Mouse (Mus musculus): ENCODE results near the gene Skor1. TPM values are rescaled to one million over a fixed set of nuclear protein-coding genes. Genes with fewer than 3 reads are reported as not detected.

Skor1 gene
- total RNA-seq, 2 experiments from 2014 or later = 0.09 to 0.57 TPM

- DNase-seq (ENCODE audit: low spot score in 2 of 2) = no peak
Observed at GRCm38 (mm10) chr9:63150086-63150800, 1.5 kb upstream of the Skor1 start.

GRCm38 (mm10) chr9:63149372-63149766 lies 608 bp upstream of the Skor1 start:
- no peak for DNase-seq (ENCODE audit: low spot score in 2 of 2)

- DNase-seq (ENCODE audit: low spot score in 2 of 2) = no peak
Observed at GRCm38 (mm10) chr9:63147786-63148409, 863 bp downstream of the Skor1 start.

- no peak for DNase-seq (ENCODE audit: low spot score in 2 of 2)
Observed at GRCm38 (mm10) chr9:63147296-63147695, 1.5 kb downstream of the Skor1 start.

- DNase-seq (ENCODE audit: low spot score in 2 of 2) = no peak
Observed at GRCm38 (mm10) chr9:63146856-63147274, 1.9 kb downstream of the Skor1 start.

GRCm38 (mm10) chr9:63146126-63146855 lies 2.5 kb downstream of the Skor1 start:
- no peak for DNase-seq (ENCODE audit: low spot score in 2 of 2)

- no peak for DNase-seq (ENCODE audit: low spot score in 2 of 2)
Observed at GRCm38 (mm10) chr9:63145249-63146125, 3.3 kb downstream of the Skor1 start.

GRCm38 (mm10) chr9:63144502-63145248 lies 4.1 kb downstream of the Skor1 start:
- no peak for DNase-seq (ENCODE audit: low spot score in 2 of 2)

GRCm38 (mm10) chr9:63143641-63144501 lies 4.9 kb downstream of the Skor1 start:
- no peak for DNase-seq (ENCODE audit: low spot score in 2 of 2)

- DNase-seq (ENCODE audit: low spot score in 2 of 2) = no peak
Observed at GRCm38 (mm10) chr9:63143227-63143626, 5.5 kb downstream of the Skor1 start.

GRCm38 (mm10) chr9:63142335-63143036 lies 6.3 kb downstream of the Skor1 start:
- no peak for DNase-seq (ENCODE audit: low spot score in 2 of 2)

GRCm38 (mm10) chr9:63141641-63142334 lies 7.0 kb downstream of the Skor1 start:
- no peak for DNase-seq (ENCODE audit: low spot score in 2 of 2)

GRCm38 (mm10) chr9:63140211-63140610 lies 8.6 kb downstream of the Skor1 start:
- DNase-seq (ENCODE audit: low spot score in 2 of 2) = no peak

- DNase-seq (ENCODE audit: low spot score in 2 of 2) = no peak
Observed at GRCm38 (mm10) chr9:63139661-63140060, 9.1 kb downstream of the Skor1 start.

GRCm38 (mm10) chr9:63138481-63138967 lies 10.2 kb downstream of the Skor1 start:
- DNase-seq (ENCODE audit: low spot score in 2 of 2) = no peak

- no peak for DNase-seq (ENCODE audit: low spot score in 2 of 2)
Observed at GRCm38 (mm10) chr9:63137615-63137915, 11.2 kb downstream of the Skor1 start.

GRCm38 (mm10) chr9:63136756-63137614 lies 11.8 kb downstream of the Skor1 start:
- DNase-seq (ENCODE audit: low spot score in 2 of 2) = no peak

Data from layer of hippocampus, postnatal 14 days (tissue).